Mouse (Mus musculus) embryonic facial prominence, embryonic 11.5 days (tissue): ENCODE data around the gene Faf1. TPM values are rescaled to one million over a fixed set of nuclear protein-coding genes. Genes with fewer than 3 reads are reported as not detected.
A peak's percentile ranks its signal among the peaks of the same experiment; 100 is the strongest.

Source experiments
- ATAC-seq: fragments of 200-750 bp; cut with Nextera tagmentation; replicated peaks from 2 replicates; pipeline ENCODE4 v1.8.0; 2017; ENCODE audit warnings: low read depth; ENCODE audit not compliant: insufficient number of reproducible peaks, low FRiP score, low TSS enrichment
- DNase-seq: peaks from one replicate; pipeline ENCODE4 v3.0.0-alpha.2; 2015; ENCODE audit warnings: low spot score
- H3K27ac ChIP-seq: fragments of 300-500 bp; sonication (generic); replicated peaks from 2 replicates; pipeline ENCODE4 v1.5.1; 2014; ENCODE audit warnings: mild to moderate bottlenecking, low read depth, low read length, control low read depth
- H3K27me3 ChIP-seq: fragments of 300-500 bp; sonication (generic); 2 replicates; pipeline ENCODE4 v1.6.1; 2014; ENCODE audit warnings: mild to moderate bottlenecking, low read length, moderate library complexity, mixed read lengths; ENCODE audit not compliant: control insufficient read depth, insufficient read depth
- H3K36me3 ChIP-seq: fragments of 300-500 bp; sonication (generic); replicated peaks from 2 replicates; pipeline ENCODE4 v1.6.1; 2014; ENCODE audit warnings: low read depth, mild to moderate bottlenecking, low read length, moderate library complexity, mixed read lengths; ENCODE audit not compliant: control insufficient read depth, insufficient read depth
- H3K4me1 ChIP-seq: fragments of 300-500 bp; sonication (generic); 2 replicates; pipeline ENCODE4 v1.6.1; 2014; ENCODE audit warnings: low read length, mixed read lengths; ENCODE audit not compliant: control insufficient read depth, insufficient read depth
- H3K4me2 ChIP-seq: fragments of 300-500 bp; sonication (generic); 2 replicates; pipeline ENCODE4 v1.6.1; 2014; ENCODE audit warnings: low read depth, mild to moderate bottlenecking, control low read depth, low read length, moderate library complexity
- H3K4me3 ChIP-seq: fragments of 300-500 bp; sonication (generic); 2 replicates; pipeline ENCODE4 v1.5.1; 2014; ENCODE audit warnings: low read depth, low read length, control low read depth
- H3K9ac ChIP-seq: fragments of 300-500 bp; sonication (generic); replicated peaks from 2 replicates; pipeline ENCODE4 v1.6.1; 2014; ENCODE audit warnings: mild to moderate bottlenecking, control low read depth, low read length
- H3K9me3 ChIP-seq: fragments of 300-500 bp; sonication (generic); replicated peaks from 2 replicates; pipeline ENCODE4 v1.6.1; 2016; ENCODE audit warnings: mild to moderate bottlenecking, low read length, inconsistent platforms, mixed read lengths; ENCODE audit not compliant: control insufficient read depth
- WGBS: fragments of 180-500 bp; shearing (Covaris S2); extraction: QIAGEN DNeasy Blood & Tissue Kit; methylation state at CpG from one replicate; pipeline ENCODE4 v1.1.7; 2014; 5-methylcytosine and 5-hydroxymethylcytosine counted together
- polyA plus RNA-seq: library from polyadenylated mRNA; unstranded; fragments of >200 nt; fragmentation: Nextera tagmentation; extraction: Ambion mirVana; gene quantifications from 2 replicates; pipeline ENCODE4 v1.2.1, GENCODE M21; 2014

Gene Faf1
- polyA plus RNA-seq, 1 experiment from 2014 or later, result 47.2 TPM

GRCm38 (mm10) chr4:109797511-109798182, 121.3 kb downstream of the Faf1 start:
- WGBS, result 77% methylated on average over 10 of the region's 10 CpGs
- Histone ChIP-seq H3K9me3 (no peaks in the 10 kb centered on the region), H3K4me2 (no peak overlapping the region), H3K4me3 (no peak overlapping the region), H3K27ac (no peak overlapping the region), H3K36me3 (no peaks in the 10 kb centered on the region; the same call in 1 of the 2 replicates), H3K4me1 (no peaks in the 10 kb centered on the region), H3K9ac (no peak overlapping the region), H3K27me3 (no peaks in the 10 kb centered on the region)
- DNase-seq (no peak), ATAC-seq (no peak)

GRCm38 (mm10) chr4:109806408-109806807, 130.0 kb downstream of the Faf1 start:
- DNase-seq (no peak), ATAC-seq (no peak)
- Histone ChIP-seq H3K4me3 (no peak overlapping the region), H3K27me3 (no peaks in the 10 kb centered on the region), H3K9ac (no peak overlapping the region), H3K27ac (no peak overlapping the region), H3K4me2 (no peak overlapping the region), H3K36me3 (no peaks in the 10 kb centered on the region; the same call in 1 of the 2 replicates), H3K9me3 (no peaks in the 10 kb centered on the region), H3K4me1 (no peaks in the 10 kb centered on the region)
- 70% methylated on average over 5 of the region's 5 CpGs for WGBS

- no peak overlapping the region for H3K4me3 ChIP-seq
- no peak overlapping the region for H3K9ac ChIP-seq
- ATAC-seq (no peak), DNase-seq (no peak)
- no peaks in the 10 kb centered on the region for H3K4me1 ChIP-seq
- H3K4me2 ChIP-seq, result no peak overlapping the region
- H3K27me3 ChIP-seq, result no peaks in the 10 kb centered on the region
- no peaks in the 10 kb centered on the region for H3K9me3 ChIP-seq
- no peaks in the 10 kb centered on the region for H3K36me3 ChIP-seq
- WGBS, result 84% methylated on average over 1 of the region's 1 CpGs
- no peak overlapping the region for H3K27ac ChIP-seq
These were observed 138.8 kb downstream of the Faf1 start for GRCm38 (mm10) chr4:109815161-109815560.

- Histone ChIP-seq H3K4me2 (no peak overlapping the region), H3K36me3 (no peaks in the 10 kb centered on the region), H3K4me1 (no peaks in the 10 kb centered on the region), H3K27me3 (no peaks in the 10 kb centered on the region), H3K27ac (no peak overlapping the region), H3K9ac (no peak overlapping the region), H3K9me3 (no peaks in the 10 kb centered on the region), H3K4me3 (no peak overlapping the region)
- peak; percentile 83; the same call in 1 of the 2 replicates for ATAC-seq
- 74% methylated on average over 1 of the region's 1 CpGs for WGBS
- peak; percentile 15 for DNase-seq
These were observed 139.2 kb downstream of the Faf1 start for GRCm38 (mm10) chr4:109815592-109815991.

GRCm38 (mm10) chr4:109819455-109819854, 143.1 kb downstream of the Faf1 start:
- no peaks in the 10 kb centered on the region for H3K27me3 ChIP-seq
- no peaks in the 10 kb centered on the region for H3K36me3 ChIP-seq
- no peaks in the 10 kb centered on the region for H3K4me1 ChIP-seq
- ATAC-seq (no peak), DNase-seq (no peak)
- no peaks in the 10 kb centered on the region for H3K9me3 ChIP-seq
- H3K4me2 ChIP-seq, result no peak overlapping the region
- H3K27ac ChIP-seq, result no peak overlapping the region
- H3K4me3 ChIP-seq, result no peak overlapping the region
- H3K9ac ChIP-seq, result no peak overlapping the region

- no peaks in the 10 kb centered on the region for H3K36me3 ChIP-seq
- H3K9ac ChIP-seq, result no peak overlapping the region
- no peak overlapping the region for H3K4me3 ChIP-seq
- H3K27me3 ChIP-seq, result no peaks in the 10 kb centered on the region
- H3K4me1 ChIP-seq, result no peaks in the 10 kb centered on the region
- H3K9me3 ChIP-seq, result no peaks in the 10 kb centered on the region
- H3K27ac ChIP-seq, result no peak overlapping the region
- no peak overlapping the region for H3K4me2 ChIP-seq
- ATAC-seq (no peak), DNase-seq (no peak)
- WGBS, result 87% methylated on average over 3 of the region's 3 CpGs
These were observed 153.4 kb downstream of the Faf1 start for GRCm38 (mm10) chr4:109829800-109830199.

- no peaks in the 10 kb centered on the region for H3K27me3 ChIP-seq
- H3K9ac ChIP-seq, result no peak overlapping the region
- no peaks in the 10 kb centered on the region; the same call in 1 of the 2 replicates for H3K4me1 ChIP-seq
- 84% methylated on average over 3 of the region's 3 CpGs for WGBS
- no peak overlapping the region for H3K4me3 ChIP-seq
- no peaks in the 10 kb centered on the region for H3K9me3 ChIP-seq
- no peaks in the 10 kb centered on the region for H3K36me3 ChIP-seq
- DNase-seq (no peak), ATAC-seq (no peak)
- no peak overlapping the region for H3K4me2 ChIP-seq
- no peak overlapping the region for H3K27ac ChIP-seq
These were observed 181.5 kb downstream of the Faf1 start for GRCm38 (mm10) chr4:109857851-109858250.

GRCm38 (mm10) chr4:109858571-109859392, 182.4 kb downstream of the Faf1 start:
- no peak overlapping the region for H3K9ac ChIP-seq
- H3K4me2 ChIP-seq, result no peak overlapping the region
- 44% methylated on average over 8 of the region's 8 CpGs for WGBS
- no peaks in the 10 kb centered on the region for H3K9me3 ChIP-seq
- no peaks in the 10 kb centered on the region; the same call in 1 of the 2 replicates for H3K4me1 ChIP-seq
- no peaks in the 10 kb centered on the region for H3K36me3 ChIP-seq
- DNase-seq (peak; percentile 6), ATAC-seq (no peak)
- H3K4me3 ChIP-seq, result no peak overlapping the region
- H3K27me3 ChIP-seq, result no peaks in the 10 kb centered on the region
- no peak overlapping the region for H3K27ac ChIP-seq
